Mouse (Mus musculus): ENCODE data around the gene Olfr971.
"Not testable (repeated sequence)": the region's sequence is repeated elsewhere in the genome, so short reads cannot be mapped to it uniquely, and the experiment has no call there.

The Olfr971 gene

GRCm38 (mm10) chr9:39836576-39836975 lies at the start of gene Olfr971:
Gene Olfr971, plus strand, starts transcription at chr9:39836876.
- DNase-seq: not testable (repeated sequence)

GRCm38 (mm10) chr9:39790558-39790957 lies 46.1 kb upstream of the Olfr971 start, which contains the start of gene Olfr969:
Gene Olfr969, plus strand, starts transcription at chr9:39790945.
- no peak for DNase-seq

- DNase-seq: no peak
These were observed 28.1 kb upstream of the Olfr971 start, which contains the start of gene Olfr970 for GRCm38 (mm10) chr9:39808560-39808959. Gene Olfr970, plus strand, starts transcription at chr9:39808860.

- DNase-seq: no peak
These were observed 29.4 kb downstream of the Olfr971 start, which contains the start of gene Olfr972 for GRCm38 (mm10) chr9:39866122-39866521. Gene Olfr972, plus strand, starts transcription at chr9:39866422.

- not testable (repeated sequence) for DNase-seq
These were observed 35.3 kb downstream of the Olfr971 start for GRCm38 (mm10) chr9:39871986-39872385.

- DNase-seq: not testable (repeated sequence)
These were observed 41.1 kb downstream of the Olfr971 start for GRCm38 (mm10) chr9:39877541-39878396.
